Mouse (Mus musculus) neural tube, embryonic 11.5 days (tissue): ENCODE data around the gene A830031A19Rik. TPM values are rescaled to one million over a fixed set of nuclear protein-coding genes. Genes with fewer than 3 reads are reported as not detected.
A peak's percentile ranks its signal among the peaks of the same experiment; 100 is the strongest.

Source experiments
- ATAC-seq: fragments of 200-750 bp; cut with Nextera tagmentation; 2 replicates; pipeline ENCODE4 v1.8.0; 2017; ENCODE audit warnings: moderate number of reproducible peaks, mild to moderate bottlenecking, moderate TSS enrichment, moderate library complexity; ENCODE audit not compliant: insufficient read depth, low FRiP score, low TSS enrichment
- DNase-seq: peaks from one replicate; pipeline ENCODE4 v3.0.0-alpha.2; 2015; ENCODE audit warnings: low spot score
- H3K27ac ChIP-seq: fragments of 300-500 bp; sonication (generic); 2 replicates; pipeline ENCODE4 v1.5.1; 2014; ENCODE audit warnings: low read depth, mild to moderate bottlenecking, low read length
- H3K27me3 ChIP-seq: fragments of 300-500 bp; sonication (generic); 2 replicates; pipeline ENCODE4 v1.6.1; 2014; ENCODE audit warnings: mild to moderate bottlenecking, low read length, mixed read lengths; ENCODE audit not compliant: control insufficient read depth, insufficient read depth
- H3K36me3 ChIP-seq: fragments of 300-500 bp; sonication (generic); 2 replicates; pipeline ENCODE4 v1.6.1; 2014; ENCODE audit warnings: mild to moderate bottlenecking, low read length, moderate library complexity, mixed read lengths; ENCODE audit not compliant: control insufficient read depth, insufficient read depth
- H3K4me1 ChIP-seq: fragments of 300-500 bp; sonication (generic); 2 replicates; pipeline ENCODE4 v1.6.1; 2014; ENCODE audit warnings: low read length, mixed read lengths; ENCODE audit not compliant: control insufficient read depth, insufficient read depth
- H3K4me2 ChIP-seq: fragments of 300-500 bp; sonication (generic); 2 replicates; pipeline ENCODE4 v1.6.1; 2014; ENCODE audit warnings: low read depth, mild to moderate bottlenecking, moderate library complexity
- H3K4me3 ChIP-seq: fragments of 300-500 bp; sonication (generic); 2 replicates; pipeline ENCODE4 v1.5.1; 2014; ENCODE audit warnings: low read depth, low read length
- H3K9ac ChIP-seq: fragments of 300-500 bp; sonication (generic); 2 replicates; pipeline ENCODE4 v1.6.1; 2014; ENCODE audit warnings: mild to moderate bottlenecking, low read length
- H3K9me3 ChIP-seq: fragments of 300-500 bp; sonication (generic); 2 replicates; pipeline ENCODE4 v1.6.1; 2016; ENCODE audit warnings: low read length; ENCODE audit not compliant: control insufficient read depth
- WGBS: fragments of 180-500 bp; shearing (Covaris S2); extraction: QIAGEN DNeasy Blood & Tissue Kit; methylation state at CpG from one replicate; pipeline ENCODE4 v1.1.7; 2014; 5-methylcytosine and 5-hydroxymethylcytosine counted together
- polyA plus RNA-seq: library from polyadenylated mRNA; unstranded; fragments of >200 nt; fragmentation: Nextera tagmentation; extraction: Ambion mirVana; gene quantifications from 2 replicates; pipeline ENCODE4 v1.2.1, GENCODE M21; 2014

Gene A830031A19Rik
- polyA plus RNA-seq, 1 experiment from 2014 or later: not detected

- no peaks in the 10 kb centered on the region for H3K36me3 ChIP-seq
- H3K27ac ChIP-seq: 0 out of 2 replicates have a peak overlapping the region, but pooled peaks have one; percentile 40
- peaks cover 70% of the 10 kb centered on the region for H3K4me1 ChIP-seq
- H3K9me3 ChIP-seq: no peaks in the 10 kb centered on the region
- H3K27me3 ChIP-seq: no peaks in the 10 kb centered on the region
- DNase-seq (no peak), ATAC-seq (no peak)
- 87% methylated on average over 10 of the region's 10 CpGs for WGBS
- no peak overlapping the region; the same call in 1 of the 2 replicates for H3K4me2 ChIP-seq
- H3K4me3 ChIP-seq: no peak overlapping the region
- no peak overlapping the region for H3K9ac ChIP-seq
Observed at GRCm38 (mm10) chr11:24099215-24099614, 24.4 kb upstream of the A830031A19Rik start.

DNA sequence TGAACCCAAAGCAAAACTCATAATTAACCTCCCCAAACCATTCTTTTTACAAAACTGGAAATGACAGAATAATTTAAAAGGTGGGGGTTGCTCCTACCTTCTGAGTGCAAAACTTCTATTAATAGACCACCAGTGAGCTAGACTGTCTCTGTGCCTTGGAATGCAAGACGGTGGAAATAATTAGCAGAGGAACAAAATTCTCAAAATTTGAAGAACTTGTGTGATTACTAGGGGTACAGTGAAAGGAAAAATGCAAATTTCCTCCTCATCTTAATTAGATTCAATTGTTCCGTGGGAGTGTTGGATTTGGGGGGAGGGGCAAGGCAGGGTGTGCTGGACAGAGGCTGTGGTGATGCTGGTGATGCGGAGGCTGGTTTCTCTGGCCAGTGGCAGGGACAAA is 23.8 kb upstream of the A830031A19Rik start:
- 48% methylated on average over 3 of the region's 3 CpGs for WGBS
- H3K4me2 ChIP-seq: no peak overlapping the region; the same call in 1 of the 2 replicates
- DNase-seq (no peak), ATAC-seq (no peak)
- H3K4me3 ChIP-seq: no peak overlapping the region
- no peaks in the 10 kb centered on the region for H3K27me3 ChIP-seq
- H3K4me1 ChIP-seq: peaks cover 67% of the 10 kb centered on the region
- no peaks in the 10 kb centered on the region for H3K36me3 ChIP-seq
- no peak overlapping the region for H3K27ac ChIP-seq
- no peak overlapping the region for H3K9ac ChIP-seq
- no peaks in the 10 kb centered on the region for H3K9me3 ChIP-seq

- WGBS: 71% methylated on average over 5 of the region's 5 CpGs
- no peaks in the 10 kb centered on the region for H3K27me3 ChIP-seq
- no peak overlapping the region for H3K4me3 ChIP-seq
- H3K9me3 ChIP-seq: no peaks in the 10 kb centered on the region
- H3K36me3 ChIP-seq: no peaks in the 10 kb centered on the region
- H3K27ac ChIP-seq: no peak overlapping the region
- peaks cover 62% of the 10 kb centered on the region for H3K4me1 ChIP-seq
- ATAC-seq (no peak), DNase-seq (no peak)
- no peak overlapping the region for H3K4me2 ChIP-seq
- H3K9ac ChIP-seq: no peak overlapping the region
Observed at GRCm38 (mm10) chr11:24098069-24098468, 23.2 kb upstream of the A830031A19Rik start.

DNA sequence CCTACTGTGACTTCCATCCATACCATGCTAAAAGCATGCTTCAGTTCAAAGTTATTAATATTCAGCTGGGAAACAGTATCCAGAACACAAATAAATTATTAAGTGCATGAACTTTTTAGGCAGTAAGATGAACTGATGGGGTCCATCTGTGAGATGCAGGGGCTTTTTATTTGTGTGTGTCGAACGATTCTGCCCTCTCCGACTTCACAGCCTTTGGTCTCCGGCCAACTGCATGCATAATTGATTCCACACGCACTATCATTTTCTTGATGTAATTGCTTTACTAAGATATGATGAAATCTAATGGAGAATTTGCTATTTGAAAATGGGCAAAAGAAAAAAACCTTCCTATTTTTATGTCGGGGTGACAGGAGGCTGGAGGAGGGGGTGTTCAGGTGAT is 22.2 kb upstream of the A830031A19Rik start:
- H3K4me2 ChIP-seq: peak overlapping the region; percentile 14; the same call in 1 of the 2 replicates
- H3K36me3 ChIP-seq: no peaks in the 10 kb centered on the region
- DNase-seq (no peak), ATAC-seq (no peak)
- H3K4me3 ChIP-seq: no peak overlapping the region
- WGBS: 25% methylated on average over 6 of the region's 6 CpGs
- H3K27me3 ChIP-seq: no peaks in the 10 kb centered on the region
- peaks cover 57% of the 10 kb centered on the region for H3K4me1 ChIP-seq
- H3K27ac ChIP-seq: no peak overlapping the region
- H3K9ac ChIP-seq: no peak overlapping the region
- H3K9me3 ChIP-seq: no peaks in the 10 kb centered on the region

DNA sequence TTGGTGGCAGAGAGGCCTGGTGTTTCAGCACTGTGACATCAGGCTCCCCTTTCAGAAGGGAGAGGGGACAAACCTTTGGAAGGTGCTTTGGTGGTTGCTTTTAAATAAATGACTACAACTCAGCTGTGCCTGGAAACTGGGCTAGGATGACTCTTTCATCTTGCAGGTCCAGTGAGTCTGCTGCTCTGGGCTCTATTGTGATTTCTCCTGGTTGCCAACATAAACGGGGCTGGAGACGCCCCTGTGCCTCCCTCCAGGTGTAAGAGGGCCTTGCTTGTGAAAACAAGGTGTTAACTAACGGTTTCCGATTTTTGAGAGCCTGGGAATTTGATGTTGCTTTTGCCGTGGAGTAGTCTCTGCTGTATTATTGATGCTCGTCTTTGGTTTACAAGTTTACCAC is 21.6 kb upstream of the A830031A19Rik start:
- H3K27ac ChIP-seq: no peak overlapping the region
- no peaks in the 10 kb centered on the region for H3K27me3 ChIP-seq
- no peak for DNase-seq
- H3K4me3 ChIP-seq: no peak overlapping the region
- H3K4me2 ChIP-seq: peak overlapping the region; percentile 14; the same call in 1 of the 2 replicates
- H3K36me3 ChIP-seq: no peaks in the 10 kb centered on the region
- peaks cover 59% of the 10 kb centered on the region for H3K4me1 ChIP-seq
- no peaks in the 10 kb centered on the region for H3K9me3 ChIP-seq
- ATAC-seq: no peak
- 30% methylated on average over 6 of the region's 6 CpGs for WGBS
- no peak overlapping the region for H3K9ac ChIP-seq

DNA sequence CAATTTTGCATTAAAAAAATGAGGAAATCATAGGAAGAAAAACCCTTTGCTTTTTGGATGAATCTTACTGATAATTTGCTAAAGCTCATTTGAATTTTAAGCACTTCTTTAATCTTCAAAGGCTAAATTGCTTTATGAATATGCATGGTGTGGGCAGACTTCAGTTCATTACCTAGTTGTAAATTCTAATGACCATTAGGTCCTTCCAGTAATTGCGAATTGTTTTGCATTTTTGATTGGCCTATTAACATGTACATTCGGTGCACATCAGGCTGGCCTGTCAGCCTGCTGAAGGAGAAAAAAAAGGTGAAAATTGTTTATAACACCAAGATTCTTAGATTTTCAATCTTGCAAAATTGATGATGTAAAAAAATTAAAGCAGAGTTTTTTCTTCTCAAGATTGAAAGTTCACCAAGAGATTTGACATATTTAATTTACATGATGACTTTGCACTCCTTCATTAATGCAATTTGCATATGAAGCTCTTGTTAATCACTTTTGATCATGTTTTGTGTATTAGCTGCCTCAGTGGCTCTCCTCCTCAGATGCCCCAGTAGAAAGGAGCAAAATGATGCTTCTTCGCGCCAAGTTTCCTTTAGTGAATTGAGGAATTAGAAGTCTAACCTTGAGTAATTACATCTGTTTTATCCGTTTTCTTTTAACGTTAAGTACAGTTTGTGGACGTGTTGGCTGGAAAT is 21.0 kb upstream of the A830031A19Rik start:
- Histone ChIP-seq H3K36me3 (no peaks in the 10 kb centered on the region), H3K4me3 (no peak overlapping the region), H3K4me1 (peaks cover 61% of the 10 kb centered on the region), H3K27me3 (no peaks in the 10 kb centered on the region), H3K9me3 (no peaks in the 10 kb centered on the region), H3K27ac (no peak overlapping the region), H3K9ac (no peak overlapping the region), H3K4me2 (no peak overlapping the region)
- whole genome bisulfite sequencing: 54% methylated on average over 7 of the region's 7 CpGs
- DNase-seq (no peak), ATAC-seq (no peak)

- Histone ChIP-seq H3K36me3 (no peaks in the 10 kb centered on the region), H3K9me3 (no peaks in the 10 kb centered on the region), H3K27me3 (no peaks in the 10 kb centered on the region), H3K4me3 (no peak overlapping the region), H3K27ac (no peak overlapping the region), H3K9ac (no peak overlapping the region), H3K4me1 (peaks cover 55% of the 10 kb centered on the region), H3K4me2 (no peak overlapping the region)
- no peak for ATAC-seq
- WGBS: 54% methylated on average over 9 of the region's 9 CpGs
- DNase-seq: no peak
Observed at GRCm38 (mm10) chr11:24095236-24095635, 20.4 kb upstream of the A830031A19Rik start.

GRCm38 (mm10) chr11:24094086-24094487 is 19.2 kb upstream of the A830031A19Rik start:
- Histone ChIP-seq H3K4me3 (no peak overlapping the region), H3K36me3 (no peaks in the 10 kb centered on the region), H3K4me2 (no peak overlapping the region), H3K9ac (no peak overlapping the region), H3K27me3 (no peaks in the 10 kb centered on the region), H3K9me3 (no peaks in the 10 kb centered on the region), H3K27ac (no peak overlapping the region), H3K4me1 (peaks cover 48% of the 10 kb centered on the region)
- no peak for ATAC-seq
- WGBS: 57% methylated on average over 5 of the region's 5 CpGs
- no peak for DNase-seq

DNA sequence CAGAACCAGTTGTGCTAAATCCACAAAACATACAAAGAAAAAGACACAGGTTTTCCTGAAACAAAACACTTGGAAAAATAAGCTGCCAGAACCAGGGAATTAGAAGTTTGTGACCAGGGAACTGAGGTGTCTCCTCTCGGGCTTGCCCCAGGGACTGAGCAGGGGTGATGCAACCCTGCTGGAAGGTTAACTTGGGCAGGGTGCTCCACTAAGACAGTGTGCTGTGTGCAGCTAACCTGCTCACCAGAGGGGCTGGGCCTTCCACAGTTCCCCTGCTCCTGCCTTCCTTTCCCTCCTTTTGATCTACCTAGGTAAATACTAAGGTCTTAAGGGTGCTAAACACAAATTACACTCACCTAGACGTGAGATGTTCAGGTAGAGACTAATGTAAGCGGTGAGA is 17.8 kb upstream of the A830031A19Rik start:
- H3K9me3 ChIP-seq: no peaks in the 10 kb centered on the region
- ATAC-seq (no peak), DNase-seq (no peak)
- H3K4me2 ChIP-seq: no peak overlapping the region
- no peak overlapping the region for H3K9ac ChIP-seq
- no peaks in the 10 kb centered on the region for H3K27me3 ChIP-seq
- H3K4me3 ChIP-seq: no peak overlapping the region
- no peaks in the 10 kb centered on the region; the same call in 1 of the 2 replicates for H3K36me3 ChIP-seq
- WGBS: 59% methylated on average over 3 of the region's 3 CpGs
- peaks cover 34% of the 10 kb centered on the region for H3K4me1 ChIP-seq
- no peak overlapping the region for H3K27ac ChIP-seq
